Mouse (Mus musculus) MEL (cell line): ENCODE data around the gene Sucla2. TPM values are rescaled to one million over a fixed set of nuclear protein-coding genes. Genes with fewer than 3 reads are reported as not detected.

Source experiments
- DNase-seq: peaks from one replicate; pipeline ENCODE4 v3.0.0; 2011; ENCODE audit warnings: low read depth, low spot score
- H3K27ac ChIP-seq: 2 replicates; pipeline ENCODE4 v1.5.1; 2012; ENCODE audit warnings: low read depth, mild to moderate bottlenecking, control low read depth, low read length, moderate library complexity; ENCODE audit not compliant: control insufficient read depth
- H3K27me3 ChIP-seq, 2 experiments: fragments of 150-350 bp in 1 of 2; sonication (generic) in 1 of 2; 2 replicates each; pipeline ENCODE4 v1.6.1; 2012; ENCODE audit warnings: low read length in 2 of 2, mild to moderate bottlenecking in 2 of 2, improper control_type of control experiment in 1 of 2, moderate library complexity in 1 of 2; ENCODE audit not compliant: insufficient read depth in 2 of 2, control insufficient read depth in 1 of 2
- H3K36me3 ChIP-seq, 2 experiments: 2 replicates each; pipeline ENCODE4 v1.6.1; 2012 to 2014; ENCODE audit warnings: low read length in 2 of 2, improper control_type of control experiment in 1 of 2, inconsistent platforms in 1 of 2, mild to moderate bottlenecking in 1 of 2; ENCODE audit not compliant: insufficient read depth in 2 of 2, control insufficient read depth in 1 of 2
- H3K4me1 ChIP-seq, 2 experiments: fragments of 150-350 bp in 1 of 2; sonication (generic) in 1 of 2; 2 replicates each; pipeline ENCODE4 v1.6.1; 2012; ENCODE audit warnings: low read length in 2 of 2, improper control_type of control experiment in 1 of 2, mild to moderate bottlenecking in 1 of 2; ENCODE audit not compliant: insufficient read depth in 2 of 2, control insufficient read depth in 1 of 2
- H3K4me3 ChIP-seq, 2 experiments: fragments of 150-350 bp in 1 of 2; sonication (generic) in 1 of 2; 2 replicates each; pipeline ENCODE4 v1.5.1; 2012; ENCODE audit warnings: low read depth in 2 of 2, low read length in 2 of 2, mild to moderate bottlenecking in 2 of 2, moderate library complexity in 2 of 2, control low read depth in 1 of 2, improper control_type of control experiment in 1 of 2; ENCODE audit not compliant: control insufficient read depth in 1 of 2, insufficient read depth in 1 of 2
- H3K79me2 ChIP-seq: 2 replicates; pipeline ENCODE4 v1.6.1; 2012; ENCODE audit warnings: mild to moderate bottlenecking, low read length, moderate library complexity; ENCODE audit not compliant: control insufficient read depth, poor library complexity, insufficient read depth
- H3K9ac ChIP-seq: 2 replicates; pipeline ENCODE4 v1.6.1; 2012; ENCODE audit warnings: low read depth, mild to moderate bottlenecking, control low read depth, low read length, moderate library complexity; ENCODE audit not compliant: control insufficient read depth, poor library complexity, severe bottlenecking
- H3K9me3 ChIP-seq: fragments of 150-350 bp; sonication (generic); replicated peaks from 2 replicates; pipeline ENCODE4 v1.6.1; 2012; ENCODE audit warnings: mild to moderate bottlenecking, low read length, improper control_type of control experiment, moderate library complexity; ENCODE audit not compliant: insufficient read depth
- BHLHE40 ChIP-seq: IDR thresholded peaks from 2 replicates; pipeline ENCODE4 v1.6.1; 2012; ENCODE audit warnings: low read depth, mild to moderate bottlenecking, inconsistent platforms, low read length, improper control_type of control experiment, borderline replicate concordance
- CHD1 ChIP-seq: IDR thresholded peaks from 2 replicates; pipeline ENCODE4 v1.6.1; 2012; ENCODE audit warnings: low read depth, mild to moderate bottlenecking, inconsistent platforms, low read length, improper control_type of control experiment
- CHD2 ChIP-seq: IDR thresholded peaks from 2 replicates; pipeline ENCODE4 v1.6.1; 2011; ENCODE audit warnings: low read length, improper control_type of control experiment
- CTCF ChIP-seq, 3 experiments: IDR thresholded peaks in 2 of 3; conservative IDR thresholded peaks in 1 of 3; 2 replicates each; pipeline ENCODE4 v1.5.1; 2011 to 2012; ENCODE audit warnings: low read length in 3 of 3, low read depth in 2 of 3, mild to moderate bottlenecking in 2 of 3, improper control_type of control experiment in 1 of 3, inconsistent platforms in 1 of 3, mixed read lengths in 1 of 3, moderate library complexity in 1 of 3; ENCODE audit not compliant: control insufficient read depth in 1 of 3, insufficient read depth in 1 of 3, poor library complexity in 1 of 3, severe bottlenecking in 1 of 3
- E2F4 ChIP-seq: IDR thresholded peaks from 2 replicates; pipeline ENCODE4 v1.6.1; 2011; ENCODE audit warnings: low read depth, low read length, improper control_type of control experiment, borderline replicate concordance
- ELF1 ChIP-seq: IDR thresholded peaks from 2 replicates; pipeline ENCODE4 v1.6.1; 2014; ENCODE audit warnings: low read depth, mild to moderate bottlenecking, inconsistent platforms, low read length, improper control_type of control experiment, moderate library complexity
- EP300 ChIP-seq, 2 experiments: IDR thresholded peaks; 2 replicates each; pipeline ENCODE4 v1.6.1; 2011; ENCODE audit warnings: improper control_type of control experiment in 2 of 2, low read length in 2 of 2, low read depth in 1 of 2, mild to moderate bottlenecking in 1 of 2
- ETS1 ChIP-seq: IDR thresholded peaks from 2 replicates; pipeline ENCODE4 v1.6.1; 2012; ENCODE audit warnings: low read depth, mild to moderate bottlenecking, inconsistent platforms, low read length, improper control_type of control experiment, moderate library complexity
- GABPA ChIP-seq: IDR thresholded peaks from 2 replicates; pipeline ENCODE4 v1.6.1; 2012; ENCODE audit warnings: low read depth, mild to moderate bottlenecking, inconsistent platforms, low read length, improper control_type of control experiment, moderate library complexity
- GATA1 ChIP-seq: IDR thresholded peaks from 2 replicates; pipeline ENCODE4 v1.6.1; 2011; ENCODE audit warnings: low read depth, low read length, improper control_type of control experiment
- JUND ChIP-seq: IDR thresholded peaks from 2 replicates; pipeline ENCODE4 v1.6.1; 2011; ENCODE audit warnings: low read depth, mild to moderate bottlenecking, improper control_type of control experiment, low read length
- KAT2A ChIP-seq: conservative IDR thresholded peaks from 2 replicates; pipeline ENCODE4 v1.6.1; 2012; ENCODE audit warnings: low read depth, low read length, improper control_type of control experiment, inconsistent platforms
- MAX ChIP-seq: IDR thresholded peaks from 2 replicates; pipeline ENCODE4 v1.6.1; 2011; ENCODE audit warnings: low read length, improper control_type of control experiment
- MAZ ChIP-seq: IDR thresholded peaks from 2 replicates; pipeline ENCODE4 v1.6.1; 2012; ENCODE audit warnings: low read depth, mild to moderate bottlenecking, inconsistent platforms, low read length, improper control_type of control experiment
- MXI1 ChIP-seq: IDR thresholded peaks from 2 replicates; pipeline ENCODE4 v1.6.1; 2011; ENCODE audit warnings: mild to moderate bottlenecking, low read depth, low read length, improper control_type of control experiment
- MYB ChIP-seq: IDR thresholded peaks from 2 replicates; pipeline ENCODE4 v1.6.1; 2011; ENCODE audit warnings: mild to moderate bottlenecking, low read depth, low read length, improper control_type of control experiment
- MYC ChIP-seq: IDR thresholded peaks from 2 replicates; pipeline ENCODE4 v1.6.1; 2011; ENCODE audit warnings: low read depth, mild to moderate bottlenecking, low read length, improper control_type of control experiment, moderate library complexity
- NELFE ChIP-seq: IDR thresholded peaks from 2 replicates; pipeline ENCODE4 v1.6.1; 2011; ENCODE audit warnings: low read depth, low read length, improper control_type of control experiment
- NRF1 ChIP-seq: IDR thresholded peaks from 2 replicates; pipeline ENCODE4 v1.6.1; 2014; ENCODE audit warnings: low read depth, mild to moderate bottlenecking, inconsistent platforms, low read length, improper control_type of control experiment, moderate library complexity; ENCODE audit not compliant: poor library complexity, insufficient read depth, severe bottlenecking
- POLR2A ChIP-seq, 2 experiments: IDR thresholded peaks; 2 replicates each; pipeline ENCODE4 v1.6.1; 2011 to 2012; ENCODE audit warnings: low read length in 2 of 2, mild to moderate bottlenecking in 2 of 2, control low read depth in 1 of 2, improper control_type of control experiment in 1 of 2, low read depth in 1 of 2, moderate library complexity in 1 of 2; ENCODE audit not compliant: control insufficient read depth in 1 of 2, insufficient read depth in 1 of 2, poor library complexity in 1 of 2
- POLR2AphosphoS2 ChIP-seq: IDR thresholded peaks from 2 replicates; pipeline ENCODE4 v1.6.1; 2011; ENCODE audit warnings: low read length, improper control_type of control experiment
- POLR2AphosphoS5 ChIP-seq: IDR thresholded peaks from 2 replicates; pipeline ENCODE4 v1.6.1; 2012; ENCODE audit warnings: low read depth, borderline replicate concordance, mild to moderate bottlenecking, inconsistent platforms, low read length, moderate library complexity, mixed read lengths
- RAD21 ChIP-seq: IDR thresholded peaks from 2 replicates; pipeline ENCODE4 v1.6.1; 2011; ENCODE audit warnings: mild to moderate bottlenecking, low read depth, low read length, improper control_type of control experiment
- RCOR1 ChIP-seq: IDR thresholded peaks from 2 replicates; pipeline ENCODE4 v1.6.1; 2012; ENCODE audit warnings: low read depth, mild to moderate bottlenecking, inconsistent platforms, low read length, improper control_type of control experiment
- SIN3A ChIP-seq: IDR thresholded peaks from 2 replicates; pipeline ENCODE4 v1.6.1; 2012; ENCODE audit warnings: low read length, improper control_type of control experiment, inconsistent platforms
- SMC3 ChIP-seq: IDR thresholded peaks from 2 replicates; pipeline ENCODE4 v1.6.1; 2011; ENCODE audit warnings: low read depth, low read length, improper control_type of control experiment
- TAL1 ChIP-seq: IDR thresholded peaks from 2 replicates; pipeline ENCODE4 v1.6.1; 2012; ENCODE audit warnings: mild to moderate bottlenecking, inconsistent platforms, low read length, moderate library complexity, mixed read lengths
- TCF12 ChIP-seq: IDR thresholded peaks from 2 replicates; pipeline ENCODE4 v1.6.1; 2014; ENCODE audit warnings: low read depth, mild to moderate bottlenecking, inconsistent platforms, low read length, improper control_type of control experiment, moderate library complexity
- UBTF ChIP-seq: IDR thresholded peaks from 2 replicates; pipeline ENCODE4 v1.6.1; 2012; ENCODE audit warnings: low read depth, mild to moderate bottlenecking, inconsistent platforms, low read length, improper control_type of control experiment, moderate library complexity, borderline replicate concordance; ENCODE audit not compliant: insufficient read depth
- USF1 ChIP-seq: IDR thresholded peaks from 2 replicates; pipeline ENCODE4 v1.6.1; 2014; ENCODE audit warnings: low read depth, mild to moderate bottlenecking, inconsistent platforms, low read length, improper control_type of control experiment, moderate library complexity
- USF2 ChIP-seq, 2 experiments: IDR thresholded peaks; 2 replicates each; pipeline ENCODE4 v1.6.1; 2011 to 2012; ENCODE audit warnings: improper control_type of control experiment in 2 of 2, low read length in 2 of 2, borderline replicate concordance in 1 of 2, inconsistent platforms in 1 of 2, low read depth in 1 of 2, mild to moderate bottlenecking in 1 of 2; ENCODE audit not compliant: insufficient read depth in 1 of 2
- ZC3H11A ChIP-seq: IDR thresholded peaks from 2 replicates; pipeline ENCODE4 v1.6.1; 2012; ENCODE audit warnings: low read depth, mild to moderate bottlenecking, inconsistent platforms, low read length, improper control_type of control experiment
- ZKSCAN1 ChIP-seq: IDR thresholded peaks from 2 replicates; pipeline ENCODE4 v1.6.1; 2012; ENCODE audit warnings: low read depth, mild to moderate bottlenecking, inconsistent platforms, low read length, improper control_type of control experiment, moderate library complexity
- ZMIZ1 ChIP-seq: IDR thresholded peaks from 2 replicates; pipeline ENCODE4 v1.6.1; 2012; ENCODE audit warnings: low read depth, mild to moderate bottlenecking, inconsistent platforms, low read length, improper control_type of control experiment, moderate library complexity
- ZNF384 ChIP-seq: IDR thresholded peaks from 2 replicates; pipeline ENCODE4 v1.6.1; 2012; ENCODE audit warnings: low read depth, mild to moderate bottlenecking, inconsistent platforms, low read length, improper control_type of control experiment
- polyA plus RNA-seq, 2 experiments: library from polyadenylated mRNA; stranded (reverse) in 1 of 2; unstranded in 1 of 2; fragments of >175 nt in 1 of 2; fragments of >200 nt in 1 of 2; gene quantifications; 2 replicates each; pipeline versions ENCODE4 v1.2.1 to v1.2.4; 2012; ENCODE audit warnings: low replicate concordance in 2 of 2, low read depth in 1 of 2; ENCODE audit not compliant: insufficient read length in 2 of 2, insufficient read depth in 1 of 2, missing spikeins in 1 of 2
- total RNA-seq: library from RNA; depleted of rRNA; stranded (reverse); fragments of 300-350 nt; gene quantifications from 2 replicates; pipeline ENCODE4 v1.2.3, GENCODE M21; 2012; rRNA removed

Gene Sucla2
- total RNA-seq: 59.4 and 63.0 TPM in 2 replicates
- polyA plus RNA-seq: 10 to 100 TPM; 61.6 to 65.5 TPM

DNA sequence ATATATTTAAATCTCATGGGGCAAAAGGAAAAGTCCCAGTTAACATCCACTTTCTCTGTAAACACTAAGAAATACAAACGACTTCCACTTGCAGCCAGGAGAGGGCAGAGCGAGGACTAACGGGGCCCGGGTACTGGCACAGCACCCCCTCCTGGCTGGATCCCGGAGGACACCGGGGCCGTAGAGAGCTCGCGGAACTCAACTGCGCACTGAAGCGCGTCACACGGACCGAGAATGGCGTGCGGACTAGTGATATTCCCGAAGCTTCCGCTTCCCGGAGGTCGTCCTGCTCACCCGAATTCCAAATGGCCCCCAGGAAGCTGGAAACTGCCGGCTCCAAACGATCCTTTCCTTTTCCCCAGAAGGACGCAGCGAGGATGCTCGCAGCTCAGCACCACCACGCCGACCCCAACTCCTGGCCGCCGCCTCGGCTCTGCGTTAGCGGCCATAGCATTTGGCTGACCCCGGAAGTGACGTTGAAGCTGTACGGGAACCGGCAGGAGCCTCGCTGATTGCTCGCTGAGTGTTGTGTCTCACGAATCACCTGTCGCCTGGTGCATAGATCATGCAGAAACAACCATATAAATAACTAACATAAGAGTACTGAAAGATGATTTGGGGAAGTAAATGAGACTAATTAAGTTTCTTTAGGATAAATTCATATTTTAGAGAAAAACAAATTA is at the start of gene Sucla2:
Gene Sucla2 (plus strand): TSS at position 554 of the 683 bp plus-strand sequence.
- H3K27ac ChIP-seq: peak within 1 kb of the TSS; percentile 84
- H3K4me1 ChIP-seq: peaks cover 0 to 23% of the 10 kb centered on the region in 2 experiments
- peak within 1 kb of the TSS; percentile 92 for H3K9ac ChIP-seq
- H3K27me3 ChIP-seq: no peaks in the 10 kb centered on the region
- H3K4me3 ChIP-seq: peak within 1 kb of the TSS; percentile 59 to 87
- peaks cover 0 to 20% of the 10 kb centered on the region in 2 experiments; a peak in 2 of 4 replicates for H3K36me3 ChIP-seq
- peak; percentile 98 for DNase-seq
- H3K79me2 ChIP-seq: no peaks in the 10 kb centered on the region; the same call in 1 of the 2 replicates
- no peaks in the 10 kb centered on the region for H3K9me3 ChIP-seq
- TF ChIP-seq RAD21 (peak; percentile 51), KAT2A (peak; percentile 58; the same call in 1 of the 2 replicates), MXI1 (peak; percentile 76), MAZ (0 out of 2 replicates have a peak, but pooled peaks have one; percentile 21), BHLHE40 (no peak), GATA1 (0 out of 2 replicates have a peak, but pooled peaks have one; percentile 8), NELFE (peak; percentile 55), EP300 (IDR thresholded peaks at IDR 0.05; ENCODE audit: low read depth in 1 of 2, low read length in 2 of 2) (no peak; a peak in 1 of 4 replicates), ELF1 (peak; percentile 77; the same call in 1 of the 2 replicates), USF2 (IDR thresholded peaks at IDR 0.05; ENCODE audit: borderline replicate concordance in 1 of 2, insufficient read depth in 1 of 2, low read depth in 1 of 2, low read length in 2 of 2) (no peak), ZKSCAN1 (no peak), CHD2 (no peak; the same call in 1 of the 2 replicates), MYC (peak; percentile 62; the same call in 1 of the 2 replicates), USF1 (no peak), ZNF384 (peak; percentile 48; the same call in 1 of the 2 replicates), ZC3H11A (peak; percentile 47; the same call in 1 of the 2 replicates), TCF12 (peak; percentile 45; the same call in 1 of the 2 replicates), GABPA (no peak; the same call in 1 of the 2 replicates), RCOR1 (no peak; the same call in 1 of the 2 replicates), TAL1 (no peak), POLR2AphosphoS2 (0 out of 2 replicates have a peak, but pooled peaks have one; percentile 56), MYB (no peak), POLR2AphosphoS5 (no peak), CHD1 (no peak), UBTF (no peak), NRF1 (peak; percentile 25; the same call in 1 of the 2 replicates), ZMIZ1 (peak; percentile 57; the same call in 1 of the 2 replicates), MAX (peak; percentile 51), E2F4 (no peak), POLR2A (IDR thresholded peaks at IDR 0.05; ENCODE audit: control insufficient read depth in 1 of 2, insufficient read depth in 1 of 2, low read depth in 1 of 2, low read length in 2 of 2, poor library complexity in 1 of 2) (peak in 1 of 2 experiments; percentile 67; a peak in 2 of 4 replicates), ETS1 (peak; percentile 20; the same call in 1 of the 2 replicates), JUND (no peak), SMC3 (peak; percentile 85), CTCF (IDR thresholded peaks at IDR 0.05 in 2 of 3, conservative IDR thresholded peaks at IDR 0.05 in 1 of 3; ENCODE audit: control insufficient read depth in 1 of 3, insufficient read depth in 1 of 3, low read depth in 2 of 3, low read length in 3 of 3, poor library complexity in 1 of 3, severe bottlenecking in 1 of 3) (peak; percentile 71 to 99 (median 89)), SIN3A (peak; percentile 82)
